Mouse (Mus musculus) adrenal gland, adult 2 months (tissue): Measurements from ENCODE around the gene Gm9918. TPM values are rescaled to one million over a fixed set of nuclear protein-coding genes. Genes with fewer than 3 reads are reported as not detected.

ENCODE experiments used
- DNase-seq: peaks from one replicate; pipeline ENCODE4 v3.0.0; 2021
- polyA plus RNA-seq: library from polyadenylated mRNA; depleted of rRNA; stranded (reverse); fragments of >200 nt; gene quantifications from 2 replicates; pipeline ENCODE4 v1.2.3, GENCODE M21; 2012
- total RNA-seq, 2 experiments: library from RNA; stranded (reverse); gene quantifications; 2 replicates each; pipeline ENCODE4 v1.2.3; 2021

Gm9918 gene
- total and polyA plus RNA-seq, 3 experiments = 0.47 TPM; not detected in 2

GRCm38 (mm10) chr15:102245891-102246741 lies 24.2 kb upstream of the Gm9918 start:
- peak; percentile 87 for DNase-seq

DNA sequence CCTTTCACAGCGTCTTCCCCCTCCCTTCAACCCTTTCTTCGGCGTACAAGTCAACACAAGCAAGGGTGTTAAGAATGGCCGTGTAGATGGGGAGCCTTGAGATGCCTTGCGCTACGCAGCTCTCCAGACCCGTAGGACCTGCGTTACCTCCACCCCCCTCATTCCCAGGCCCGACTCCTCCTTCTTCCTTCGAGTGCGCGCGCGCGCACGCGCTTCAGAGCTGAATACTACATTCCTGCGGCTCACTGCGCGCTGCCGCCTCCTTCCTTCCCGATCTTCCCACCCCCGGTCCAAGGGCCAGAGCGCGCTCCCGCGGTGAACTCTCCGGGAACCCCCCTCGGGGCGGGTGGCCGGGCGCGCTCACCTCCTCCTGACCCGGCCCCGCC lies 23.5 kb upstream of the Gm9918 start:
- DNase-seq = peak; percentile 98

DNA sequence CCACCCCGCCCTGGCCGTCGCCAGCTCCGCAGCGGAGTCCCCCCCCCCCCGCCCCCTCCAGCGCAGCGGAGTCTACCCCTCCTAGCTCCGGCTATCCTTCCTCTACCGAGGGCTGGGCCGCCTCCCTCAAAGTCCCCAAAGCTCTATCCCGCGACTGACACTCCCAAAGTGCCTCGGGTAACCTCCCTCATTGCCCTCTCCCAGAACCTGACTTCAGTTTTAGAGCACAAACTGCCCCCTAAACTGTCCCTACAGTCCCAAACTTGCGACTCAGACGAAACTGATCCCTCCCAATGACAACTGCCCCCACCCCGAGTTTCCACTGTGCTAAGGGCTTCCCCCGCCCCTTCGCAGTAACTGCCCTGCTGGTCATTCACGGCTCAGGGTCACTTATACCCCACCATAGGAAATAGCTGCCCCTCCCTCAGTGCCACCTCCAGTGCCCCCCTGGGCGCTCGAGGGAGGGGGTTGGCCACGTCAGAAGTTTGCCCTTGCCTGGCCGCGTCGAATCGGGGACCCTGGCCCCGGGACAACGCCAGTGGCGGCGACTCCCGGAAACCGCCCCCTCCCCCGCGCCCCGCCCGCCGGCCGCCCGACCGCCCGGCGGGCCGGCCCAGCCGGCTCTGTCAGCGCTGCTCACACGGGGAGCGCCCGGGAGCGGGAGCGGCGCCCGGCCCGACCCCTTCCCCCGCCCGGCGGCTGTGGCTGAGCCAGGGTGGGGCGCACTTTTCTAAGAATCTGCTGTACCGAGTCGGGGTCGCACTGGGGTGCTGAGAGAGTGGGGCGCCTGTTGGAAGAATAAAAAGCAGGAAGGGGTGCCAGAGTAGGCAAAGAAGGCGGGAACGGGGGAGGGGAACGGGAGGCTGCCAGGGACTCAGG lies 22.9 kb upstream of the Gm9918 start:
- peak; percentile 88 for DNase-seq

GRCm38 (mm10) chr15:102248131-102248811 lies 22.1 kb upstream of the Gm9918 start:
- no peak for DNase-seq

DNA sequence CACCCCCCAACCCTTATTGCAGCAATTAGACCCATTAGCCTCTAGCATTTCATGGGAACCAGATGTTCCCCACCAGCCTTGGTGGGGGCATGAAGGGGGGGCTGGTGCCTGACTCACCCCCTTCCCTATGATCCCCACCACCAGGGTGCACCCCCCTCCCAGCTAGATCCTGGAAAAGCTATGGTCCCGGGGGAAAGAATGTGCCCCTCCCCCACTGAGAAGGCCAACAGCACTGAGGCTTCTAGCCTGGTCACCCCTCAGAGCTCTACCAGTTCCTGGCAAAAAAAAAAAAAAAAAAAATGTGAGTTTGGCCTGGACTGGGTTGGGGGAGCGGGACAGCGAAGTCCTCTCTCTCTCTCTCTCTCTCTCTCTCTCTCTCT lies 21.6 kb upstream of the Gm9918 start:
- no peak for DNase-seq

- DNase-seq = peak; percentile 59
Measured at GRCm38 (mm10) chr15:102249251-102249691, 21.1 kb upstream of the Gm9918 start.

- DNase-seq = no peak
Measured at GRCm38 (mm10) chr15:102249967-102250366, 20.4 kb upstream of the Gm9918 start.

DNA sequence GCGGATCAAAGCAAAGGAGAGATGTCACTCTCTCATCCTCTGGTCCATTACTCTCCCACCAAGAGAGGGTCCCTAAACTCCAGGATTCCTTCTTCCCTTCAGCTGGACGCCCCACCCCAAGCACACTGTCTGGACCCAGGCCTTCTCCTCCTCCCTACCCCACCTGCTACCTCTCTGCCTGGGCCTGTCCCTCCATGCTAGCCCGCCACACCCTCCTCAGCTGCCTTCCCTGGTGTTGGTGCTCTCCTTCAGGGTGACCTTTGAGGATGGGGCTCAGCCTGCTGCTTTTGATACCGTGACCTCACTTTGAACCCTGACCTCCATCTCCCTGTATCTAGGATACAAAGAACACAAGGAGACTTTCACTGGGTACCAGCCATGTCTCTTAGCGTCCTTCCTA lies 19.8 kb upstream of the Gm9918 start:
- DNase-seq = no peak

DNA sequence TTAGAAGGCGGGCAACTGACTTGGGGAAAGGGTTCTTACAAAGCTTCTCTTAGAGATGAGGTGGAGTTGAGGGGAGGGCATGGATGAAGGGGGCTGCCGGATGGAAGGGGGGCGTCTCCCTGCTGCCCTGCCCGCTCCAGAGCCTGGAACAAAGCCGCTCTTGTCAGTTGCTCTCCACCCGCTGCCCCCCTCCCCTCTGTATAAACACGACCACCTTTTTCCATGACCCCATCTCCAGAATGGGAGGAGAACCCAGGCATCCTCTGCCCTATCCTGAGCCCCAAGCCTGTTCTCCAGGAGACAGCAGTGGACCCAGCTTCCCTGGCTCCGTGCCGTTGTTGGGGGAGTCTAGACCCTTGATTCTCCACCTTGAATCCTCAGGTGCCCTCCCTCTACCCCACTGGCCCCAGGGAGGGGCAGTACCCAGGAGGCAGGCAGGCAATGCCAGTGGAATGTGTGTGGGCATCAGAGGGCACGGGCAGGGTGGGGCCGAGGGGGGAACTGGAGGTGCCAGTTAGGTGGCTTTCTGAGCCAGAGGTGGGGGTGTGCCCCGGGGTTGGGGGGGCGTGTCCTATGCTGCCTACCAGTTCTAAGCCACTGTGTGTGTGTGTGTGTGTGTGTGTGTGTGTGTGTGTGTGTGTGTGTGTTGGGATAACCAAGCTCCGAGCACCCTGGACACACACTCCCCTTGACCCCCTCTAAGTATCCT lies 14.7 kb upstream of the Gm9918 start:
- DNase-seq = no peak

- DNase-seq = no peak
Measured at GRCm38 (mm10) chr15:102256431-102257201, 13.7 kb upstream of the Gm9918 start.

DNA sequence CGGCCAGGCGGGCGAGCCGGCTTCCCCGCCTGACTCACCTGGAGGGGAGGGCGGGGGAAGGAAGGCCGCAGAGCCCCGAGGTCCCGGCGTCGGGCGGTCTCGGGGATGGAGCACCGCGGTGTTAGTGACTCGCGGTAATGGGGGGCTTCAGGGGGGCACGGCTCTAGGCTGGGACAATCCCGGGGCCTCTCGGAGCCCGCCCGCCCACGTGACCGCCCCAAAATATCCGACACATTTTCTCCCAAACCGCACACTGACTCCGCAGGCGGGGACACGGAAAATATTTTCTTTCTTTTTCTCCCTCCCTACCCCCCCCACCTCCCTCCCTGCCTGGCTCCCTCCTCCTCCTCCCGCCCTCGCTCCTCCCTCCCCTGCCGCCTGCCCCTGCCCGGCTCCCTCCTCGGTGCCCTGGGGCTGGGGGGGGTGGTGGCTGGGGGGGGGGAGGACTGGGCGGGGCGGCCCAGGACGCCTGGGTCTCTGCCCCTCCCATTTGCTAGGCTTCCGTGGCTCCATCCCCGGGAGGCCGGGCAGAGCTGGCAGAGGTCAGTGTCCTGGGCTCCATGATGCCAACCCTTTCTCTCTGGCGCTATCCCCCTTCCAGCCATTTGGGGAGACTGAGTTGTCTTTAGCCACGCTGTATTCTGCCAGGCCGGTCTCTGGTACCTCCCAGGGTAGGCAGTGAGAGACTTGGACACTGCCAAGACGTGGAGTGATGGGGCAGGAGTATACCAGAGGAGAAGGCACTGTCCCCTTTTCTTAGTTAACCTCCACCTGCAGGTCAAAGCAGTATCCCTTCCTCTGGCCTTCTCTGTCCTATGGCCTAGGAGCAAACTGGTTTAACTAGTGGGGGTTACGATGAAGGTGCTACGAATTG lies 12.9 kb upstream of the Gm9918 start, which contains the start of gene Rarg:
Gene Rarg (minus strand): TSS at position 316 of the 874 bp plus-strand sequence.
- peak; percentile 75 for DNase-seq

DNA sequence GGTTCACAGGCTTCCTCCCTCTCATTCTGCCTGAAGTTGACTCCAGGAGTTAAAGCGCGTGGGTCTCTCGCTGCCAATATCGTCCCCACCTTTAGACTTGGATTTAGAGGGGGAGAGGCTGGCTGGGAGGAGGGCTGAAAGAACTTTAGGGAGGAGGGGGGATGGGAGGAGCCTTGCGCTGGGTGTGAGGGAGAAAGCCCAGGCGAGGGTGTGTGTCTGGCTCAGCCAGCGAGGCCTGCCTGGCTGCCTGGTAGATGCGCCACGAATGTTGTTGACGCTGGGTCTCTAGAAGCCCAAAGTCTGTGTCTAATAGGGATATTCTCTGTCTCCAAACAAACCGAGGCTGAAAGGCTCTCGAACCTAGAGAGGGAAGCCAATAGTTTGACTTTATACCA lies 12.3 kb upstream of the Gm9918 start:
- no peak for DNase-seq

GRCm38 (mm10) chr15:102258581-102259253 lies 11.6 kb upstream of the Gm9918 start:
- DNase-seq = no peak

GRCm38 (mm10) chr15:102262582-102262981 lies 7.8 kb upstream of the Gm9918 start:
- DNase-seq = no peak

- no peak for DNase-seq
Measured at GRCm38 (mm10) chr15:102263037-102263436, 7.3 kb upstream of the Gm9918 start.

DNA sequence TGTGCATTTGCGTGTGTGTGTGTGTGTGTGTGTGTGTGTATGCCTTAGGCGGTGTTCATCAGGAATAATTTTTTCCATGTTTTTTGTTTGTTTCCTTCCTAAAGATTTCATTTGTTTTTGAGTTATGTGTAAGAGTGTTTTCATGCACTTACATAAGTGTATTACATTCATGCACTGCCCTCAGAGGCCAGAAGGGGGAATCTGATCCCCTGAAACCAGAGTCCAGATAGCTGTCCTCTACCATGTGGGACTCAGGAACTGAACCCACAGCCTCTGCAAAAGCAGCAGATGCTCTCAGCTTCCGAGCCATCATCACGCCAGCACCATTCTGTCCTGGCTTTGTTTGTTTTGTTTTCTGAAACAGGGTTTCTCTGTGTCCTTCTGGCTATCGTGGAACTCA lies 4.8 kb upstream of the Gm9918 start:
- no peak for DNase-seq

GRCm38 (mm10) chr15:102271441-102271840 lies 1.1 kb downstream of the Gm9918 start:
- DNase-seq = no peak

DNA sequence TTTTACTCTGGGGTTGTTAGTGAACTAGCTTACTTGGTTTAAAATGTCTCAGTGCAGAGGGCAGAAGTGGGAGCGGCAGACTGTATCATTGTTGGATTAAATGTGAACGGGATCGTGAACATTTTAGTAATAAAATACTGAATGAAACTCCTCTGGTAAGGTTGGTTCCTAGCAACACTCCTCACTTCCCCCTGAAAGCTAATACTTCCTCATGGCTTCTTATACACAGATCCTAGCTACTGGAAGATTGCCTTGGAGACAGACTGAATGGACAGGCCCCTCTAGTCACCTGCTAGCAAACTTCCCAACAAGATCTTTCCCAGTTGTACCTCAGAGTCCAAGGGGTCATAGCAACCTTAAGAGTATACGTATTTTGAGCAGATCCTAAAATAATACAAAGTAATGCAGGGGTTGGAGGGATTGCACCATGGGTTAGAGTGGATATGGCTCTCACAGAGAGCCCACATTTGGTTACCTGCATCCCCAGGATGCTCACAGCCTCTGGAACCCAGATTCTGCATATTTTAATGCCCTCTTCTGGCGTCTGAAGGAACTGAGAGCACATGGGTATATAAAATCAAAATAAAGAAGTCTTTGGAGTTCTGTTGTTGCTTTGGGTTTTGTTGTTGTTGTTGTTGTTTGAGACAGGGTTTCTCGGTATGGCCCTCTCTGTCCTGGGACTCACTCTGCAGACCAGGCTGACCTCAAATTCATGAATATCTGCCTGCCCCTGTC lies 3.8 kb downstream of the Gm9918 start:
- no peak for DNase-seq

DNA sequence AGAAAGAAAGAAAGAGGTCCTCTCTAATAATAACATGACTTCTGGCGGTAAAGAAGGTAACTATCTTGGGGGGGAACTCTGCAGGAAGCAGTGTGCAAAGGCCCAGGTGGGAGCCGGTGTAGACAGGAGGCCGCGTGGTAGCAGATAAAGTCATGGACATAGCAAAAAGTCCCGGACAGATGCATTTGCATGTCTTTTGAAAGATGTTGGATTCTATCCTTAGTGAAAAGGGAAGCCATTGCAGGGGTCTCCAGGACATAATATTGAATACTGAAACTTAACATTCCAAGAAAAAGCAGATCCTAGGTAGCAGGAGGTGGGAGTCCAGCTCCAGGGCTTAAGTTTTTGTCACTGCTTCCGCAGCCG lies 8.3 kb downstream of the Gm9918 start:
- DNase-seq = no peak
